Mouse (Mus musculus) layer of hippocampus, adult 8-10 months (tissue): ENCODE data around the gene C2cd2l. TPM values are rescaled to one million over a fixed set of nuclear protein-coding genes. Genes with fewer than 3 reads are reported as not detected.
"Not testable (repeated sequence)": the region's sequence is repeated elsewhere in the genome, so short reads cannot be mapped to it uniquely, and the experiment has no call there.

Source experiments
- DNase-seq, 2 experiments: peaks; one replicate each; pipeline ENCODE4 v3.0.0; 2022; ENCODE audit warnings: low spot score in 2 of 2
- total RNA-seq, 4 experiments: library from RNA; stranded (reverse); gene quantifications; 2 replicates each; pipeline ENCODE4 v1.2.4; 2022

Gene C2cd2l
- total RNA-seq, 4 experiments from 2014 or later, result 177 to 228 (median 205) TPM

DNA sequence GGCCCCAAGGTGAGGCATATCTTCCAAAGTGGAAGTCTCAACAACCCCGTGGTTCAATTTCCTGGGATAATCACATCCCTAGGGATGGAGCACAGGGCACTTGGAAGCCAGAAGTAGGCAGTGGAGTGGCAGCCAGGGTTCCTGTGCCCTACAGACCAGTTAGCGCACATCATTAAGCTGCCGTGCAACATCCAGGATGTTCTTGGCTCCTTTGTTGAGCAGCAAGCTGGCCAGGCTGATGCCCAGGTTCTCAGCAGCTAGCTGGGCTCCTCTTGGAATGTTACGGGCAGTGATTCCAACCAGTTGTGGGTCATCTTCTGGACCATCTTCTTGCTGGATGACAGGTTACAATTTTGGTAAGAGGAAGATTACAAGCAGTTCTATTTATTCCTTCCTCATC is 16.4 kb upstream of the C2cd2l start:
- not testable (repeated sequence) for DNase-seq

DNA sequence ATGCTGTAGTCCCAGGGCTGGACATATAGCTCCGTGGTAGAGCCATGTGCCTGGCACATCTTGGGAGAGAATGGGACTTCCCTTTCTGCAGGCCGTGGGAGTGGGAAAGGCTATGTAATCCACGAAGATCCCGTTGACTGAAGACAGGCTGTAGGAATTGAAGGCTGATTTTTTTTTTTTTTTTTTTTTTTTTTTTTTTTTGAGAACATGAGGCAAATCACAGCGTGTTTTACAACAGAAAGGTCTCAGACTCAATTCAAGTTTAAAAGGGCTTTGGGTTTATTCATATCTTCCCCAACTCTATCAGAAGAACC is 16.0 kb upstream of the C2cd2l start:
- no peak for DNase-seq

DNA sequence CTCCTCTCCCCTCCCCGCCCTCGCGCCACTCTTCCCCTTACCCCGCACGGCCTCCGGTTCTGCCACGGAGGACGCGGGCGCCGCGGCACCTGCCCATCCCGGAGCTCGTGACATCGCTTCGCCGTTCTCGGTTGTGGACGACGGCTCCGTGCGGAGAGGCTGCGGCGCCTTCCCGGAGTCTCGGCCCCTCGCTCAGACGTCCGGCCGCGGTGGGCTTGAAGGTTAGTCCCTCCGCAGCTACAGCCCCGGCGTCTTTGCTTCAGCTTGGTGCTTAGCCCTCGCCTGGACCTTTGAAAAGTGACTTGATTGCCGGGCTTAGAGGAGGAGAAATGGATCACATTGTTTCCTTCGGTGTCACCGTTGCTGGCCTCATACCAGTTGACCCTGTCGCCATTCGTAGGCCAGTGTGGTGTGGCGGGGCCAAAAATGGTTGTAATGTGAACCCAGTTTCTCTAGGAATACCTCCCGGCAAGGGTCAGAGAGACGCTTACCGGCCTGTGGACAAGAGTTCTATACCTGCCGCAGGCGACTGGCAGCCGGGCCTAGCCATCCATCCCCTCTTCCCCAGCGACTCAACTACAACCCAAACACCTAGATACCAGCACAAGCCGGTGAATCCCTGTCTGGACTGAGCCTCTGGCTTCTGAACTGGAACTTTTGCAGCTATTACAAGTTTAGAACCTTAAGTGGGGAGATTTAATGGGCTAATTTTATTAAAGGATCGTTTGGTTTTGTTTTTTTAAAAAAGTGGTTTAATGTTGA is 15.4 kb upstream of the C2cd2l start:
- no peak for DNase-seq

- peak; percentile 99 to 100 for DNase-seq
Measured at GRCm38 (mm10) chr9:44334396-44335330, 14.6 kb upstream of the C2cd2l start, which contains the start of gene H2afx. H2afx (plus strand) TSS chr9:44334694.

GRCm38 (mm10) chr9:44332918-44333638 is 13.0 kb upstream of the C2cd2l start:
- DNase-seq, result no peak

GRCm38 (mm10) chr9:44330736-44331135 is 10.7 kb upstream of the C2cd2l start:
- no peak for DNase-seq

GRCm38 (mm10) chr9:44327926-44328325 is 7.8 kb upstream of the C2cd2l start:
- DNase-seq, result no peak

- no peak for DNase-seq
Measured at GRCm38 (mm10) chr9:44327064-44327711, 7.1 kb upstream of the C2cd2l start.

- DNase-seq, result peak; percentile 85 to 88
Measured at GRCm38 (mm10) chr9:44326371-44327063, 6.4 kb upstream of the C2cd2l start.

- no peak for DNase-seq
Measured at GRCm38 (mm10) chr9:44325768-44326370, 5.8 kb upstream of the C2cd2l start, which contains the start of gene Dpagt1. Dpagt1 (plus strand) TSS chr9:44326019.

GRCm38 (mm10) chr9:44325032-44325767 is 5.1 kb upstream of the C2cd2l start:
- DNase-seq, result not testable (repeated sequence)

DNA sequence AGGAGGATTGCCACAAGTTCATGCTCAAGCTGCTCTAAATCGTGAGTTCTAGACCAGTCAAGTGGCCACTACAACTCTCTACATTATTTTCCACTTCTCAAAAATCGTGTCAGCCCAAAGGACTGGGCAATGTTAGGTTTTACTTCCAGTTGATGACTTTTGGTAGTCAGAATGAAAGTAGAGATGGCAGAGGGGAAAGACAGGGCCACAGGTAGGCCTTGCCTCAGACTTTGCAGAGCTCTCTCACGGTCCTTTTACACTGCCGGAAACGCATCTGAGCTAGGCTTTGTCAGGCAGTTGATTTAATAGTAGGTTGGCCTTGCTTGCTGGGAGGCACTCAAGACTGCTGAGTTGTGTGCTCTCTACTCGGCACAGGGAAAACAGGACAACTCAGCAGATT is 4.1 kb upstream of the C2cd2l start:
- no peak for DNase-seq

DNA sequence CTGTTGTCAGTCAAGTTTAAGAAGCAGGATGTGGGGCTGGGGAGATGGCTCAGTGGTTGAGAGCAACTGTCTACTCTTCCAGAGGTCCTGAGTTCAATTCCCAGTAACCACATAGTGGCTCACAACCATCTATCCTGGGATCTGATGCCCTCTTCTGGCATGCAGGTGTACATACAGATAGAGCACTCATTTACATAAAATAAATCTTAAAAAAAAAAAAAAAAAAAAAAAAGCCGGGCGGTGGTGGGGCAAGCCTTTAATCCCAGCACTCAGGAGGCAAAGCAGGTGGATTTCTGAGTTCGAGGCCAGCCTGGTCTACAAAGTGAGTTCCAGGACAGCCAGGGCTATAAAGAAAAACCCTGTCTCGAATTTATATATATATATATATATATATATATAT is 3.6 kb upstream of the C2cd2l start:
- not testable (repeated sequence) for DNase-seq

- peak in 1 of 2 experiments; percentile 40 for DNase-seq
Measured at GRCm38 (mm10) chr9:44320799-44321133, 681 bp upstream of the C2cd2l start.

DNA sequence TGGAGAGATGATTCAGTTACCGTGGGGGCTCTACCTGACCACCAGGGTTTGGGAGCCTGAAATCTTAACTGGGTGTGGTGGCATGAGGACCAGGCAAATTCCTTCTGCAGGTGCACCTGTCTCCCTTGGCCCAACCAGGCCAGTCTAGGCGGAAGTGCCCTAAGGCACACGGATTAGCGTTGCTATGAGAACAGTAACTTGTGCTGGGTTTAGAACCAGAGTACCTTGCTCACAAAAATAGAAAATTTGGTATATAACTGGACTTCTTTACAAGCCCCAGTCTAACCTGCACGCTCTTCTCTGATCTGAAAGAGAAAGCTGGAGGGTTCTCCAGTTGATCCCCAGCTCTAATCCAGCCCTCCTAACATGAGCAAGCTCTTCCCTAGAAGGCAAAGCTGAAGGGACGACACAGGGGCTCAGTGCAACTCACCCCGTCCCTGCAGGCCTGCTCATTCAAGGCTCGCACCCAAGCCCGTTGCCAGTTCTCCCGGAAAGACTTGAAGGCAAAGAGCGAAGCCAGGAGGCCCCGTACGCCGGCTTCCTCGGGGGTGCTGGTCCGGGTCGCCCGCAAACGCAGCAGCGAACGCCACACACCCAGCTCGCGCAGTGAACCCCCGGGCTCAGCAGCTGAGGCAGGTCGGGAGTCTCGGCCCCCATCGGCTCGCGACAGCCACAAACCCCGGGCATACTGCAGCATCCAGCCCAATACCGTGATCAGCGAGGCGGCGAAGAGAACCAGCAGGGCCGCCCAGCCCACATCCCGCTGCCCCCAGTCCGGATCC is 789 bp downstream of the C2cd2l start:
- no peak for DNase-seq

DNA sequence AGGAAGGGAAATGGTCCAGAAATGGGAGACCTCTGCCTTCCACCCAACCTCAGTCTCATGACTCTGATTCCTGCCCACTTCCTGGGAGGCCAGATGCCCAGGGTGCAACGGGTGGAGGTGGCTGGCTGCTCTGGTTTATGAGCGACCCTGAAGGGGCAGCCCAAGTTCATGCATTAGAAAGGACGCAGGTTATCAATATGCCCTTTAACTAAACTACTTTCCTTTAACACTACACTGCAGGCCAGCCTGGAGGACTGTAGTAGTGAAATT is 1.3 kb downstream of the C2cd2l start:
- DNase-seq, result no peak

DNA sequence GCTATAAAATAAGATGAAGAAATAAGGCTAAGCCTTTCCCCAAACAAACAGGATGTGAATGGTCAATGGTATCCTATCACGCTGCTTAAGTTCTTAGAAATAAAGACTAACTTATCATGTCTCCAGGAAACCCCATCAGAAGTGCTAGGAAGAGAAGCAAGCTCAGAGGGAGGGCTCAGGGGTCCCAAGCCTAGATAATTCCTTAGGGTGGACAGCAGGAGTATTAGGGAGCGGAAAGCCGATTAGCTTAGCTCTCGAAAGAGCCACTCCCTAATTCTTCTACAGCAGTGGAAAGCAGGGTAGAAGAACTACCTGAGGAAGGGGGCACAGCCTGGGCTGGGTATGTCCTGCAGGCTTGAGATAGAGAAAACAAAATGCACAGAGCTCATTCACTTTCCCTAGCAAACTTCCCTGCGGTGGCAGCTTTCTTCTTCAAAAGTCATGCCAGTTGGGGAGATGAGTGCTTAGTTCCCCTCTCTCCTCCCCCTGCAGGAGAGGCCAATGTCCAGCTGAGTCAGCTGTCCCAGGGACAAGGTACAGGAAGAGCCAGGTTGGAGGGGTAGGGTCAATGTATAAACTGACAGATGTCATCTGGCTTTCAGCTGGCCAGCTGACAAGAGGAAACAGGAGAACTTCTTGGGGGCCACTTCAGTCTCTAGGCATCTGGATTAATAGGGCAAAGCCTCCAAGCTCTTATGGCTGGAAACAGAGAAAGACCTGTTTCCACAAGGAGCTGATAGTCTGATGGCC is 1.8 kb downstream of the C2cd2l start:
- no peak for DNase-seq

- no peak for DNase-seq
Measured at GRCm38 (mm10) chr9:44317452-44317851, 2.6 kb downstream of the C2cd2l start.
